ENCODE assay signal across 10 mouse cellular contexts in the genomic region with DNA sequence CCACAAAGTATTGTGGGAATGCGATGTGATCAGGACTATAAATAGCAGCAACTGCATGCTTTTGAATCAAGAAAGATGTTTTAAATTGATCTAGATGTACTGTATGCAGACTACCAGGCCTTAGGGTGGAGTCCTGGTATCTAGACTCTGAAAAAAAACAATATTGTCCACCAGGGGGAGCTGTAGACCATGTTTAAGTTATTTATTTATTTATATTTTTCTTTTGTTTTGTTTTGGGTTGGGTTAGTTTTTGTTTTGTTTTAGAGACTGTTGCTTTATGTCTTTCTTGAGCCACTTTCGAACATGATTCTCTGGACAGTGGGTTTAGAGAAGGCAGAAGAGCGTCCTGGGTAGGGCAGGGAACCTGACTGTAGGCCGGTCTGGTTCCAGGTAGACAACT. TPM values are rescaled to one million over a fixed set of nuclear protein-coding genes. Genes with fewer than 3 reads are reported as not detected.
DNase-seq lines count a peak whose midpoint lies in the region; ATAC-seq and TF ChIP-seq lines count a peak whose summit lies in the region.
"Had no signal": no experiment of that assay in that cellular context is flagged by ENCODE, and none has a peak within 500 bp of the region (broad histone marks: within the 10 kb centered on the region; RNA-seq: fewer than 3 reads in every experiment).

No protein-coding gene starts in this region.

- WGBS in cerebellum, adult 2 months, result 48% methylated on average over 4 of the region's 4 CpGs
- 39% methylated on average over 4 of the region's 4 CpGs for WGBS in liver, embryonic 15.5 days (ENCODE audit: insufficient replicate concordance)
- 42% methylated on average over 4 of the region's 4 CpGs for WGBS in stomach, postnatal 0 days

- peak overlapping the region; percentile 19; the same call in 1 of the 2 replicates for H3K4me2 ChIP-seq in liver, embryonic 15.5 days
- H3K4me2 ChIP-seq in stomach, postnatal 0 days (replicated peaks; ENCODE audit: low read depth), result peak overlapping the region; percentile 39; the same call in 1 of the 2 replicates

- ATAC-seq in liver, embryonic 15.5 days (ENCODE audit: insufficient read depth), result no peak
- peak; percentile 48; the same call in 1 of the 2 replicates for ATAC-seq in stomach, postnatal 0 days (ENCODE audit: low FRiP score, low TSS enrichment)

- no peaks in the 10 kb centered on the region for H3K9me3 ChIP-seq in liver, embryonic 15.5 days (replicated peaks)
- no peaks in the 10 kb centered on the region for H3K9me3 ChIP-seq in stomach, postnatal 0 days (ENCODE audit: control insufficient read depth, low read length)

- TF ChIP-seq POLR2A in cerebellum, adult 2 months (IDR thresholded peaks at IDR 0.05; ENCODE audit: borderline replicate concordance, insufficient read depth, low read length), result no peak

- no peaks in the 10 kb centered on the region for H3K36me3 ChIP-seq in liver, embryonic 15.5 days (replicated peaks)
- no peaks in the 10 kb centered on the region for H3K36me3 ChIP-seq in stomach, postnatal 0 days (ENCODE audit: control insufficient read depth, insufficient read depth, low read length)

- H3K4me1 ChIP-seq in cerebellum, adult 2 months (ENCODE audit: control insufficient read depth, insufficient read depth, low read length), result no peaks in the 10 kb centered on the region
- H3K4me1 ChIP-seq in liver, embryonic 15.5 days (replicated peaks), result peaks cover 5% of the 10 kb centered on the region
- H3K4me1 ChIP-seq in stomach, postnatal 0 days (replicated peaks; ENCODE audit: control insufficient read depth, insufficient read depth), result no peaks in the 10 kb centered on the region

- H3K27ac ChIP-seq in cerebellum, adult 2 months (ENCODE audit: insufficient read depth, low read length), result no peak overlapping the region
- no peak overlapping the region for H3K27ac ChIP-seq in left cerebral cortex, adult 2 months
- no peak overlapping the region for H3K27ac ChIP-seq in liver, embryonic 15.5 days (replicated peaks)
- no peak overlapping the region for H3K27ac ChIP-seq in stomach, postnatal 0 days (replicated peaks)

- H3K27me3 ChIP-seq in cerebellum, adult 2 months (ENCODE audit: control insufficient read depth, insufficient read depth, low read length), result no peaks in the 10 kb centered on the region
- H3K27me3 ChIP-seq in liver, embryonic 15.5 days, result peaks cover 12% of the 10 kb centered on the region; the same call in 1 of the 2 replicates
- no peaks in the 10 kb centered on the region for H3K27me3 ChIP-seq in stomach, postnatal 0 days (ENCODE audit: control insufficient read depth, insufficient read depth, low read length)

- H3K4me3 ChIP-seq in cerebellum, adult 2 months (replicated peaks; ENCODE audit: insufficient read depth, low read depth, low read length), result no peak overlapping the region
- H3K4me3 ChIP-seq in left cerebral cortex, adult 2 months, result no peak overlapping the region
- no peak overlapping the region for H3K4me3 ChIP-seq in liver, embryonic 15.5 days (replicated peaks)
- H3K4me3 ChIP-seq in stomach, postnatal 0 days (ENCODE audit: low read depth, low read length), result peak overlapping the region; percentile 19; the same call in 1 of the 2 replicates

- TF ChIP-seq EP300 in stomach, postnatal 0 days (optimal IDR thresholded peaks at IDR 0.05), result no peak

- H3K9ac ChIP-seq in liver, embryonic 15.5 days, result no peak overlapping the region
- no peak overlapping the region for H3K9ac ChIP-seq in stomach, postnatal 0 days (ENCODE audit: low read length)

- intact Hi-C loops in left cerebral cortex, adult 2 months (cut with DNase I), result loop anchor here (1.0 to 5.0 kb wide), 2 partner anchors 132 to 254 kb away; no protein-coding TSS in a partner anchor

- peak in 1 of 2 experiments; percentile 37 for DNase-seq in cerebellum, adult 2 months
- DNase-seq in cerebellum, postnatal 4 days (ENCODE audit: low spot score in 2 of 2), result no peak
- DNase-seq in left cerebral cortex, adult 2 months (ENCODE audit: extremely low spot score in 1 of 2, low spot score in 2 of 2), result no peak
- no peak for DNase-seq in left cerebral cortex, adult 18-20 months (ENCODE audit: low spot score in 2 of 2)
- DNase-seq in c-Kit-negative CD71-positive TER-119-positive erythroid progenitor cells, embryonic 14.5 days (ENCODE audit: low read depth, low spot score), result peak; percentile 60
- no peak for DNase-seq in stomach, postnatal 0 days (ENCODE audit: low spot score)
- no peak for DNase-seq in neural tube, embryonic 10.5 days (ENCODE audit: extremely low spot score, low spot score)

- 0 out of 2 replicates have a peak, but pooled peaks have one; percentile 20 for TF ChIP-seq CTCF in cerebellum, adult 2 months (IDR thresholded peaks at IDR 0.05; ENCODE audit: borderline replicate concordance, insufficient read depth, low read depth, low read length)
- TF ChIP-seq CTCF in left cerebral cortex, adult 2 months (IDR thresholded peaks at IDR 0.05), result peak; percentile 78
- peak; percentile 76 for TF ChIP-seq CTCF in stomach, postnatal 0 days (IDR thresholded peaks at IDR 0.05; ENCODE audit: low read depth)

RNA-seq across cellular contexts. Expression of a gene that starts 21.0 kb away (rescaled TPM):
- polyA plus RNA-seq in cerebellum, adult 2 months (2012; rRNA removed), result 1.4 and 1.8 TPM in 2 replicates
- total RNA-seq in left cerebral cortex, adult 2 months (2021), result 1 to 10 TPM; 1.0 to 1.3 TPM
- total RNA-seq in left cerebral cortex, adult 18-20 months (2021), result 1 to 10 TPM; 1.2 TPM
- polyA plus RNA-seq in liver, embryonic 15.5 days (2015; fragmentation: Nextera tagmentation; extraction: Ambion mirVana), result not detected in 2 replicates
- 0.04 and 0.05 TPM in 2 replicates for polyA plus RNA-seq in stomach, postnatal 0 days (2015; fragmentation: Nextera tagmentation; extraction: Ambion mirVana)
- total RNA-seq: hematopoietic stem cell, adult 5-6 weeks had no signal
- polyA plus RNA-seq: small intestine, adult 2 months had no signal

Comparison
In these comparisons a context has a peak if more than half of its experiments do, and no peak if none do; other contexts are left out.
1. CTCF ChIP-seq: peak in every context shown above with its lines; median percentile 78 in left cerebral cortex, adult 2 months; 76 in stomach, postnatal 0 days; 20 in cerebellum, adult 2 months.